Mouse (Mus musculus): ENCODE results near the gene Myo15.

DNA sequence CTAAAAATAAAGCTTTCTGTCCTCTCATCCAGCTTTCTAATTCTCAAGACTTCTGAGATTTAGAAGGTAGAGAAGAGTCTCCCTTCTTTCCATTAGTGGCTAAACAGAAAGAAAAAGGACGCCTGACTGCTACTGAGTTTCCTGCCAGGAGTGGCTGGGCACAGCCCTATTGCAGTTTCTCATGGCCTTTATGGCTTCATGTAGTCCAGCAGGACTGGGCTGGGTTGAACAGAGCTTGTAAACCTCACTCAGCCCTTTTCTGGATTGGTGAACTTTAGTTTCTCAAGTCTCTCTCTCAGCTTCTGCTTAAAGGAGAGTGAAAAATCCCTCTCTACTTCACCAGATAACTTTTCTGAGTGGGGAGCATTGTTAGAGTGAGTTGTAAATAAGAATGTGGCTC, 42.7 kb upstream of the Myo15 start:
- TF ChIP-seq CTCF (conservative IDR thresholded peaks at IDR 0.05; ENCODE audit: insufficient read depth, insufficient read length, low read depth, low read length) (no peak), POLR2A (IDR thresholded peaks at IDR 0.05; ENCODE audit: low read depth, low read length) (no peak)
